Mouse (Mus musculus) brain, adult 2 months (tissue): ENCODE data around the gene Faim.
A peak's percentile ranks its signal among the peaks of the same experiment; 100 is the strongest.

ENCODE experiments used
- DNase-seq: peaks from one replicate; pipeline ENCODE4 v3.0.0; 2011; ENCODE audit warnings: low read depth, low spot score

The Faim gene

DNA sequence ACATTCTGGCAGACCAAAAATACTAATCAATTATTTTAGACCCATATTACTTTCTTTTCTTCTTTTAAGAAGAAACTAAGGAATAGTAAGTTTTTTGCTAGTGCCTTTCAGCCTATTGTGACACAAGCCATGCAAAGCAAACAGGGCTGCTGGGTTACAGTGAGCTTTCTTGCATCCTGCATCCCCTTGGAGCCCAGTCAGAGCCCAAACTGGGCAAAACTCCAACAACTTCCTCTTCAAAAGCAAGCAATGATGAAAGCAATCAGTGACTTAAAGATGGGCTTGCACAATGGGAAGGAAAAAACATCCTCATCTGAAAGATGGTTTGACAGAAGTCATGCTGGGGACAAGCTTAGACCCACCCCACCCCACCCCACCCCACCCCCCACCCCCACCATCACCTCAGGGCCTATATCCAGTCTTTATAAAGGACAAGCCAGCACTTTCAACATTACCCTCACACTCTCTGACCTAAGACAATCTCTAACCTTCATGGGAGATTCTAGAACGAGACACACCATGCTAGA lies 62.6 kb downstream of the Faim start:
- peak; percentile 44 for DNase-seq

DNA sequence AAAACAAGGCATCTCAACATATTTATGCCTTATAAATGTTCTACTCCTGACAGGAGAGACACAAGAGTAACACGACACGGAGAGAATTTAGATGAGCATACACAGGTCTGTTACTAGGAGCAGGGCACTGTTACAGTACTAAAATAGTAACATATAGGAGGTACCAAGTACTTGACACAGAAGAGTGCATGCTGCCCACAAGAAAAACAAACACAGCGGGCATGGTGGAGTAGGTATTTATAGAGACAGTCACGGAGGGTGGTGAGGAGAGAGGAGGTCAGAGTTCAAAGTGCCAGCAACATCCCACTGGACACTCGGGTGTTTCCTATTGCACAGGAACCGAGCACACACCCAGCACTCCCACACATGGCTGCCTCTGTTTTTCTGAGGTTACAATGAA lies 63.6 kb downstream of the Faim start:
- no peak for DNase-seq
